In the genomic region with DNA sequence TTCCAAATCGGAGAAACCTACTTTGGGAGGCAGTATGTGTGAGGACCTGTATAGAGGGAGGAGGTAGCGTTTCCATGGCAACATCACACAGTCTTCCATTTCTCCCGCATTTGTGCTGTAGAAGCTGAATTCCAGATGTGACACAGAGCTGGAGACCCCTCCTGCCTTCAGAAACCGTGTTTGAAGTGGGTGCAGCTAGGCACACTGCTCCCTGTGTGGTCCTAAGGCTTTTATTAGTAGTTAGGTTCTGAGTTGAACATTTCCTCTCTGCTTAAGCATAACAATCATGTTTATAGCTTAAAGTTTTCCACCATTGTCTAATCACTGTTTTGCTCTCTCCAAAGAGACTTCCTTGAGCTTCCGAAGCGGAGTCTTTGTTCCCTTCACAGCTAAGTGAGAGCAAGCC, we compare ENCODE assay signal across 9 mouse cellular contexts. TPM values are rescaled to one million over a fixed set of nuclear protein-coding genes. Genes with fewer than 3 reads are reported as not detected.
A peak's percentile ranks its signal among the peaks of the same experiment; 100 is the strongest.
DNase-seq lines count a peak whose midpoint lies in the region; ATAC-seq and TF ChIP-seq lines count a peak whose summit lies in the region.
"Had no signal": no experiment of that assay in that cellular context is flagged by ENCODE, and none has a peak within 500 bp of the region (broad histone marks: within the 10 kb centered on the region; RNA-seq: fewer than 3 reads in every experiment).

No protein-coding gene starts in this region.

- H3K4me2 ChIP-seq in embryonic facial prominence, embryonic 15.5 days (replicated peaks): 0 out of 2 replicates have a peak overlapping the region, but pooled peaks have one; percentile 15
- H3K4me2 ChIP-seq in intestine, embryonic 15.5 days (replicated peaks): no peak overlapping the region
- peak overlapping the region; percentile 33 for H3K4me2 ChIP-seq in neural tube, embryonic 13.5 days

- no peak for TF ChIP-seq CTCF in layer of hippocampus, adult 2 months (conservative IDR thresholded peaks at IDR 0.05)

- no peak for ATAC-seq in embryonic facial prominence, embryonic 15.5 days (ENCODE audit: insufficient number of reproducible peaks, low FRiP score, low TSS enrichment, low read depth)
- ATAC-seq in intestine, embryonic 15.5 days: no peak
- peak; percentile 55; the same call in 1 of the 2 replicates for ATAC-seq in neural tube, embryonic 13.5 days (ENCODE audit: low read depth)

- 0 out of 2 replicates have a peak overlapping the region, but pooled peaks have one; percentile 15 for H3K27ac ChIP-seq in layer of hippocampus, adult 2 months
- H3K27ac ChIP-seq in embryonic facial prominence, embryonic 15.5 days (replicated peaks): peak overlapping the region; percentile 75
- H3K27ac ChIP-seq in intestine, embryonic 15.5 days: peak overlapping the region; percentile 29; the same call in 1 of the 2 replicates
- H3K27ac ChIP-seq in neural tube, embryonic 13.5 days (replicated peaks): peak overlapping the region; percentile 57; the same call in 1 of the 2 replicates

- no peaks in the 10 kb centered on the region for H3K27me3 ChIP-seq in embryonic facial prominence, embryonic 15.5 days
- H3K27me3 ChIP-seq in intestine, embryonic 15.5 days (replicated peaks): no peaks in the 10 kb centered on the region
- H3K27me3 ChIP-seq in neural tube, embryonic 13.5 days: no peaks in the 10 kb centered on the region

- peaks cover 79% of the 10 kb centered on the region for H3K4me1 ChIP-seq in embryonic facial prominence, embryonic 15.5 days
- peaks cover 43% of the 10 kb centered on the region for H3K4me1 ChIP-seq in intestine, embryonic 15.5 days (replicated peaks)
- peaks cover 70% of the 10 kb centered on the region for H3K4me1 ChIP-seq in neural tube, embryonic 13.5 days (replicated peaks)

- H3K9me3 ChIP-seq in embryonic facial prominence, embryonic 15.5 days (replicated peaks): no peaks in the 10 kb centered on the region
- no peaks in the 10 kb centered on the region for H3K9me3 ChIP-seq in intestine, embryonic 15.5 days
- no peaks in the 10 kb centered on the region for H3K9me3 ChIP-seq in neural tube, embryonic 13.5 days

- H3K4me3 ChIP-seq in layer of hippocampus, adult 2 months: no peak overlapping the region
- H3K4me3 ChIP-seq in embryonic facial prominence, embryonic 15.5 days (replicated peaks): no peak overlapping the region
- no peak overlapping the region for H3K4me3 ChIP-seq in intestine, embryonic 15.5 days (replicated peaks)
- H3K4me3 ChIP-seq in neural tube, embryonic 13.5 days: no peak overlapping the region

- H3K36me3 ChIP-seq in embryonic facial prominence, embryonic 15.5 days: no peaks in the 10 kb centered on the region
- H3K36me3 ChIP-seq in intestine, embryonic 15.5 days: no peaks in the 10 kb centered on the region
- no peaks in the 10 kb centered on the region for H3K36me3 ChIP-seq in neural tube, embryonic 13.5 days

- DNase-seq in layer of hippocampus, adult 2 months (ENCODE audit: low spot score in 2 of 2): no peak
- DNase-seq in layer of hippocampus, adult 9-11 months: no peak
- no peak for DNase-seq in right cerebral cortex, postnatal 36 days (ENCODE audit: low spot score in 2 of 2)
- DNase-seq in thymus, adult 18-20 months: no peak
- no peak for DNase-seq in urinary bladder, postnatal 14 days (ENCODE audit: low spot score)
- DNase-seq: thymus, postnatal 14 days had no signal

- WGBS in embryonic facial prominence, embryonic 15.5 days: 13% methylated on average over 6 of the region's 6 CpGs
- 32% methylated on average over 6 of the region's 6 CpGs for WGBS in intestine, embryonic 15.5 days
- 12% methylated on average over 6 of the region's 6 CpGs for WGBS in neural tube, embryonic 13.5 days

- H3K9ac ChIP-seq in embryonic facial prominence, embryonic 15.5 days: no peak overlapping the region
- H3K9ac ChIP-seq in intestine, embryonic 15.5 days: no peak overlapping the region
- H3K9ac ChIP-seq in neural tube, embryonic 13.5 days: no peak overlapping the region

RNA-seq across cellular contexts. Expression of a gene that starts 29.1 kb away (rescaled TPM):
- 1 to 10 TPM; 2.8 to 3.2 TPM for total RNA-seq in layer of hippocampus, adult 2 months (2021)
- 3.9 and 4.4 TPM in 2 replicates for polyA plus RNA-seq in embryonic facial prominence, embryonic 15.5 days (2015; fragmentation: Nextera tagmentation; extraction: Ambion mirVana)
- polyA plus RNA-seq in intestine, embryonic 15.5 days (2015; fragmentation: Nextera tagmentation; extraction: Ambion mirVana): 1.9 and 2.4 TPM in 2 replicates
- polyA plus RNA-seq in neural tube, embryonic 13.5 days (2015; fragmentation: Nextera tagmentation; extraction: Ambion mirVana): 2.0 and 2.1 TPM in 2 replicates

RNA-seq across cellular contexts. Expression of a gene that starts 46.8 kb away (rescaled TPM):
- 10 to 100 TPM; 77.1 to 79.5 TPM for total RNA-seq in layer of hippocampus, adult 2 months (2021)
- polyA plus RNA-seq in embryonic facial prominence, embryonic 15.5 days (2015; fragmentation: Nextera tagmentation; extraction: Ambion mirVana): 16.2 and 17.1 TPM in 2 replicates
- polyA plus RNA-seq in intestine, embryonic 15.5 days (2015; fragmentation: Nextera tagmentation; extraction: Ambion mirVana): 12.7 and 13.9 TPM in 2 replicates
- polyA plus RNA-seq in neural tube, embryonic 13.5 days (2015; fragmentation: Nextera tagmentation; extraction: Ambion mirVana): 3.3 and 6.1 TPM in 2 replicates

Comparison
In these comparisons a context has a peak if more than half of its experiments do, and no peak if none do; other contexts are left out.
1. H3K27ac ChIP-seq: peak in every context shown above with its lines; median percentile 75 in embryonic facial prominence, embryonic 15.5 days; 57 in neural tube, embryonic 13.5 days; 29 in intestine, embryonic 15.5 days; 15 in layer of hippocampus, adult 2 months.